Mouse (Mus musculus): Measurements from ENCODE around the gene Tomm34.
A peak's percentile ranks its signal among the peaks of the same experiment; 100 is the strongest.

Gene Tomm34

DNA sequence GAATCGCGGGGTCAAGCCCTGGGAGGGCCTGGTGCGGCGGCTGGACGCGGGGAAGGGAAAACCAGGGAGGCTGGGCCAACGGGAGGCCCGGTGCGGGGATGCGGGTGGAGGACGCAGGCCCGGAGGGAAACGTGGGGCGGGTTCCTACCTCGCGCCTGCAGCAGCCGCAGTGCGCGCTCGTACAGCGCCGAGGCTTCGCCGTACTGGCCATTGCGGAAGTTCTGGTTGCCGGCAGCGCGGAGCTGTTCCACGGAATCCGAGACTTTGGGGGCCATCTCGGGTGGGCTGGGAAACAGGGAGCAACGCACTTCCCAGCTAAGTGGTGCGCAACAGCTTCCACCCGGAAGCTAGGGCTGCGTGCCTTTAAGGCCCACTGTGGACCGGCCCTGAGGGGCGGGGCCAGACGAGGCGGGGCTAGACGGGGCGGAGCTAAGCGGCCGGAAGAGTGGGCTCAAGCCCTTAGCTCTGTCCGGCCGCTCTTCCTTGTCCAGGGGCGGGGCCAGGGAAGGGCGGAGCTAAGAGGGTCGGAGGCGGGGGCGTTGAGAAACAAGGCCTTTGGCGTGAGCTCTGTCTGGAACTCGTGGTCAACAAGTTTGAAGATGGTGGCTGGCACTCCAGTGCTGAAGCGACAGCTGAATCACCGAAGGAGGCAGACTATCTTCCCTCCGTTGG, at the start of gene Tomm34:
Tomm34 (minus strand) TSS at position 405 of the 672 bp plus-strand sequence.
- DNase-seq (ENCODE audit: extremely low spot score, low read depth, low spot score), result peak; percentile 56

DNA sequence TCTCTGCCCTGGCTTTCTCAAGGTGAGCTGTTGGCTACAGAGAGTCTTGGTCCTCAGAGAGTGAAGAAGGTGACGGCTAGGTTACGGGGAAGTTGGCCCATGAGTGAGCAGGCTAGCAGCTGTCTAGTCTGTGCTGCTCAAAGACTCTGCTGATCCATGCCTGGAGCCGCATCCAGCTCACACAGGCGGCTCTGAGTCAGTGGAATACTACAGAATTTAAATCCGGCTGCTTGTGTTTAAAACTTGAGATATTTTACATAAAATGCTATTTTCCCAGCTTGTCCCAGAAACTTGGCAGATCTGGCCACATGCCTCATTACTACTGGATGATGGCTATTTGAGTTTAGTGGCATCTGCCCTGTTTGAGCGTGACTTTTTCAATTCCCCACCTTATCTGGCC, 48.5 kb upstream of the Tomm34 start:
- no peak for DNase-seq (ENCODE audit: extremely low spot score, low read depth, low spot score)

DNA sequence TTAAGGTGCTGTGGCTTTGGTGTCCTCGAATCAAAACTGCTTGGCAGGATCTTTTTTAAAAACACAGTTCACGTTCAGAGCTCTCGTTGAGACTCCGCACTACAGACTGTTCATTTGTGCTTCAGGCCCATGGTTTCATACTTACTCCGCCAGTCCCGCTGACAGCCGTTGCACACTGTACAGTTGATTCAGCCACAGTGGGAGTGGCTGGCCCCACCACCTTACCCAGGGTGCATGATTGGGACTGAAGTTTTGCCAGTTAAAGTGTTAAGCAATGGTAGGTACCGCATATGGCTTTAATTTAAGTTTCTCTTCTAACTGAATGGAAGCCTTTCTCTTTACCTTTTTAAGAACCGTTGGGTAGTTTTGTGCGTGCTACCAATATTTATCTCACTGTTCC, 44.6 kb upstream of the Tomm34 start:
- no peak for DNase-seq (ENCODE audit: extremely low spot score, low read depth, low spot score)

DNA sequence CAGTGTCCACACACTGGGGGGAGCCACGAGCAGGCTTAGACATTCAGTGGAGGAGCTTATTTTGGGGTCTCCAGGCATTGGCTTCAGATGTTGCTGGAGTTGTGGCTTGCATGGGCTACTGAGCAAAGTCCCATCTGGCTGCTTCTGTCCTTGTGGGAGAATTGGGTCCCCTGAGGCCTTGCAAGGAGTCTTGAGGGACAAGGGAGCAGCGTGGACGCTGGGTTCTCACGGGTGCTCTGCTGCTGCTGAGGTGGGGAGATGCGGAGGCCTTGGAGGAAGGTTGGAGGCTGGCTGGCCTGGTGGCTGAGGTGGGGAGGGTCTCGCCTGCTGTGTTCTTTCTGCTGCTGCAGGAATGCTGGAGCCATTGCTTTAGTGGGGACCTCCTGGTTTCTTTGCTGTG, 43.1 kb upstream of the Tomm34 start:
- no peak for DNase-seq (ENCODE audit: extremely low spot score, low read depth, low spot score)

DNA sequence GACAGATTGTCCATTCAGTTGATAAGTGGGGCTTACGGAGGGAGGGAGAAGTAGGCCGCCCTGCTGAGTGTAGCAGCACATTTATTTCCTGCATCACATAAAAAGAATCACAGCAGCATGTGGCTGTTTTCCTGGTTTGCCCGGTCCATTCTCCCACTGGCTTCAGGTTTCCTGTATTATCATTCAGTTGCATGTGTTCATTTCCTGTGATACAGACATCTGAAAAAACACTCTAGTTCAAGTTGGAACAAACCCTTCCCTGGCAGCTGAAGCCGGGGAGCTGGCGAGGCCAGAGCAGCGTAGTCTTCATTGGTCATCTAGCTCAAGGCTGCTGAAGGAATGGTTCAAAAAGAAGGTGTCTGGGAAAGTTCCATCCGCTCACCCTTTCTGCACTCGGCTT, 40.6 kb upstream of the Tomm34 start:
- no peak for DNase-seq (ENCODE audit: extremely low spot score, low read depth, low spot score)

DNA sequence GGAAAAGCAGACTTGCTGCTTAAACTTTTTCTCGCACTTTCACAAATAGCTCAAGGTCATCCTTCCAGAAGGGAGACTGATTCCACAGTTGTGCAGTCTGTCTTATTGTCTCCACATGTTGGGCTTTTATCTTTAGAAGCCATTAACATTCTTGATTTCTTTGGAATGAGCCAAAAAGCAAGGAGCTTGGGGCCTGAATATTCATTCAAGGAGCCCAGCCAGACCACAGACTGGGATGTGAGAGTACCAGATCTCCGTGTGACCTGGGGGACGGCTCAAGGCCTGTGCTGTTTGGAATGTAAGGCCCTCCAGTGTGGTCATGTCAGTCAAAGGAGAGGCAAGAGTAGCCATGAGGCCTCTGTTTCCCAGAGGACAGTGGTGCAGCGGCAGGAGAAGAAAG, 37.5 kb upstream of the Tomm34 start:
- DNase-seq (ENCODE audit: extremely low spot score, low read depth, low spot score), result no peak

DNA sequence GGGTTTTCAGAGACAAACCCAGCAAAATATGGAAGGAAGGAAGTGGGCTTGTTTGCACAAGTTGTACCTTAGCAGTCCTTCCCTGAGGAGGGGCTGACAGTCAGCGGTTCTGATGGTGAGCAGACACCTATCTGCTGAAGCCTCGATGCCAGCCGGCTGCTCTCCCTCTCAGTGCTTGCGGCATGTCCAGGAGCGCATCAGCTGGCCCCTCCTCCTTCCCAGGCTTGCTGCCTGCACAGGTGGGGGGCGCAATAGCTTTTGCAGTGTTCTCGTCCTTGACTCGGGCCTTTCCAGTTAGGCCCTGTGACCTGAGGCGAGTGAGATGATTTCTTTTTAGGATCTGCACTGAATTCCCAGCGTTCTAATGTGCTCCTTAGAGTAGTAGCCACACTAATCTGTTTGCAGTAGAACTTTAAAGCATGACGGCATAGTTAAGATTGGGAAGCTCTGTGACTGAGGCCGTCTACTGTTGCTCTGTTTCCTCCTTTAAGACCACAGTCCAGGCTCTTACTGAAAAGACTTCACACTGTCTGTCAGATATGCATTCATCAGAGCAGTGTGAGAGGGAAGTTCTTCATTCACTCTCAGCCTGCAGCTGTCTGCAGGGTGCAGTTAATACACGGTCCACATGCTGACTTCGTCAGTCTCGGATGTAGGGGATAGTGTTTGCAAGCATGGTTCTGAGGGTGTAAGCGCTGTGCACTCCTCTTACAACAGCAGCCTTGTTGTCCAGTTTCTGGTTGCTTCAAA, 36.3 kb upstream of the Tomm34 start:
- no peak for DNase-seq (ENCODE audit: extremely low spot score, low read depth, low spot score)

DNA sequence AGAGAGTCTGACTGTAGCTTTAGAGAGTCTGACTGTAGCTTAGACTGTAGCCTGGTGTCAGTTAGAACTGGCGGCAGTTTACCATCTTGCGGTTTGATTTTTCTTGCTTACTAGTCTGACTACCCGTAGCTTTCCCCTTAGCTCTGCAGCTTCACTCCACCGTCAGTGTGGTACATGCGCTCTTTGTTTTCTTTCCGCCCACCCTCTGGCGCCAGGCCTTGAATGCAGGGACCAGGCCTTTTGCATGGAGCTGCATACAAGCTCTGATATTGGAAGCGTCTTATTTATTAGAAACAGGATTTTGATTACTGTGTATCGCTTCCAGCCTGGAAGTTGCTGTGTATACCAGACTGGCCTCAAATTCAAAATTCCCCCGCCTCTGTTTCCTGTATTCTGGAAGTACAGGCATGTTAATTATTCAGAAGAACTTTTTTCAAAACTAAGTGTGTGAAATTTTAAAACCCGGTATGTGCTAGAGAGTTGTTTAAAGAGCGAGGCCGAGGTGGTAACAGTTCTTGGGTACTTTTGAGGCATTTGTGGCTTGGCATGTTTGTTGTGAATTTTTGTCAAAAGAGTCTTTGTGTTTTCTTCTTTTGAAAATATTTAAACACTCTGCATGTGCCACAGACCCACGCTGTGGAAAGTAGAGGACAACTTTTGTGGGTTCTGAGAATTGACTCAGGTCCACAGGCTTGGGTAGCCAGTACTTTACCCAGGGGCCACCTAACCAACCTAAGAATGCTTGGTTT, 35.5 kb upstream of the Tomm34 start:
- no peak for DNase-seq (ENCODE audit: extremely low spot score, low read depth, low spot score)

DNA sequence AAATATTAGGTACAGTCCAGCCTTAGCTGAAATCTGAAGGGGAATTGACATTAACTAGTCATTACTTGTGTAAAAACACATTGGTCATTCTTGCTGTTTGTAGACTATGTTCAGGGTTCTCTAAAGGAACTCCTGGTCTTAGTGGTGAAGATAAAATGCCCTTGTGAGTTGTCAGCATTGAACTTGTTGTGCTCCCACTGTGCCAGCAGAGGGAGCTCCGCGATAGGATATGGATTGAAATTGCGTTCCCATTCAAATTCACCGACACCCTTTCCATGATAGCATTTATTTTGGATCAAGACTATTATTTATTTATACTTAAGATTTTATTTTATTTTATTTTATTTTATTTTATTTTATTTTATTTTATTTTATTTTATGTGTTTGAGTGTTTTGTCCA, 32.5 kb upstream of the Tomm34 start:
- peak; percentile 33 for DNase-seq (ENCODE audit: extremely low spot score, low read depth, low spot score)

DNA sequence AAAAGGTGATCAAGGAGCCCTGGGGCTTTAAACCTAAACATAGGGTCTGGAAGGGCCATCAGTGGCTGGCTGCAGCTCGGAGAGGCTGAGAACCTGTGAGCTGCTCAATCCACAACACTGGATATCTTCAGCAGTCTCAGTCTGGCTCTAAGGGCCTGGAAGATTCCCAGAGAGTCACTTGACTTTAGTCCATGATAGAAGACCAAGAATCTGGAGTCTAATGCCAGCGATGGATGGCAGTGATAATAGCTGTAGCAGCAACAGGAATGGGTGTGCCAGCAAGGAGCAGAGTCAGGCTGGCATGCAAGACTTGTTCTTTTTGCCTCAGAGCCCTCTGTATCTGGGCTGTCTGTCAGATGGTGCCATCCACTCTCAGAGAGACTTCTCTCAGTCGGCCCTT, 31.4 kb upstream of the Tomm34 start:
- DNase-seq (ENCODE audit: extremely low spot score, low read depth, low spot score), result no peak

DNA sequence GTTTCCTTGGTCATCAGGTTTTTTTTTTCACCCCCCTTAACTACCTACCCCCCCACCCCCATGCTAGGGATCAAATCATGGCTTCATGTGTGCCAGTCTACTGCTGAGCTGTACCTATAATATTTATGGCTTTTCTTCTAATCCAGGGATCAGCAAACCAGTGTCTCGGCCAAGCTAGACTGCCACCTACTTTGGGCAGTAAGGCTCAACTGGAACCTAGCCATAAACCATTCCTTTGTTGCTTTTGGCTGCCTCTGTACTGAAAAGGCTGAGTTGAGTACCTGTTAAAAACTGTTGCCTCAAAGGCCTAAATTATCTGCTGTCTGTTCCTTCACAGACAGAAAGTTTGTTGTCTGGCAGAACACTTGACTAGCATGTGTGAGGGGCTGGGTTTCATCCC, 31.0 kb upstream of the Tomm34 start:
- no peak for DNase-seq (ENCODE audit: extremely low spot score, low read depth, low spot score)

DNA sequence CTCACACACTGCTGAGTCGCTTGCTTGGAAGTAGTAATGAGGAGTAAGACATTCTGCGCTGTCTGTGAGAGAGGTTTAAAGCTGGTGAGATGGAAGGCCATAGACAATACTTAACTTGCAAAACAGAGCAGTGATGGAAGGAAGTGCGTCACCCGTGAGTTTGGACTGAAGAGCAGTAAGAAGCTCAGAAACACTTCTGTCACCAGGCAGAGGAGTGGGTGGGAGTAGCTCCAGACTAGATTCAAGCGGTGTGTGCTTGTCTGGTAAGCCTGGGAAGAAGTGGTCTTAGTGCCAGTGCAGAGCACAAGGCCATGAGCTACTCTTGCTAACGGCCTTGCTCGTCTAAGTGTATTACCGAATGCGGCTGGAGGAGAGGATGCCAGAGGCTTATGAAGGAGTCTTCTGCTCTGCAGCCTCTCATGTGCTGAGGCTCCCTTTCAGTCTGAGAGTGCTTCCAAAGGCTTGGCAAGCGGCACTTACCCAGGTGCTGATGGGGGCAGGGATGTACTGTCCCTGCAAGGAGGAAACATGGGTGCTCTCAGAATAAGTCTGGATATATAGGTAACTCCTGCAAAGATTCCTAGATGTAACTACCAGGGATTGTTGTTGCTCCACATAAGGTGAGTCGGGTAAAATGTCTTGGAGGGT, 27.8 kb upstream of the Tomm34 start:
- no peak for DNase-seq (ENCODE audit: extremely low spot score, low read depth, low spot score)

DNA sequence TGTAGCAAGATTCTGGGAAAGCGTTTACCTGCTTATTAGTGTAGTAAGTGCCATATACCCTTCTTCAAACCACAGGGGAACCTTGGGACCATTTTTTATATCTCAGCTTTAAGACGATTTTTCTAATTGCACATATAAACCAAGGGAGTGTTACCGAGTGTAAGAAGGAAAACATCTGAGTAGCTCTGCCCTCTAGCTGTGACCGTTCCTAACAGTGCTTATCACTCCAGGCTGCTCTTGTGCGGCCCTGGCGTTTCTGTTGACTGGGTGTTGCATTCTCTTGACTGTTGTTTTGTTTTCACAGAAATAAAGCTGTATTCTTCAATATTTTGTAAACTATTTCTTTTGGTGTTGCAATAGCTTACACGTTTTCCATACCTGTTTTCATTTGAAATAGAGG, 23.2 kb upstream of the Tomm34 start:
- DNase-seq (ENCODE audit: extremely low spot score, low read depth, low spot score), result no peak

DNA sequence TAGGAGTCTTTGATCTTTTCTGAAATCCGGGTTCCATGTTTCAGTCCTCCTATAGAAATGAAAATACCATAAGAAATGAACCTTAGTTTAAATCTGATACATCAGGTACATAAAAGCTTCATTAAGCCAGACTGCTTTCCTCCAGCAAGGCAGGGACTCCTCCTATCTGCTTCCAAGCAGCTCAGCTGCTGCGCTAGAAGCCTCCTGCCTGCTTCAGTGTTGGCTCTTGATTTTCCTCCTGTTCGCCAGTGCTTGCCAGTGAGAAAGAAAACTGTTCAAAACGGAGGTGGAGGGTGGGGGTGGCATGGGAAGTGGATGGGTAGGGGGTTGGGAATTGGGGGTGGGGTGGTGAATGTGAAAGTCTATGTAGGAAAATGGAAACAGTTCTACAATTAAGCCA, 18.5 kb upstream of the Tomm34 start:
- no peak for DNase-seq (ENCODE audit: extremely low spot score, low read depth, low spot score)

DNA sequence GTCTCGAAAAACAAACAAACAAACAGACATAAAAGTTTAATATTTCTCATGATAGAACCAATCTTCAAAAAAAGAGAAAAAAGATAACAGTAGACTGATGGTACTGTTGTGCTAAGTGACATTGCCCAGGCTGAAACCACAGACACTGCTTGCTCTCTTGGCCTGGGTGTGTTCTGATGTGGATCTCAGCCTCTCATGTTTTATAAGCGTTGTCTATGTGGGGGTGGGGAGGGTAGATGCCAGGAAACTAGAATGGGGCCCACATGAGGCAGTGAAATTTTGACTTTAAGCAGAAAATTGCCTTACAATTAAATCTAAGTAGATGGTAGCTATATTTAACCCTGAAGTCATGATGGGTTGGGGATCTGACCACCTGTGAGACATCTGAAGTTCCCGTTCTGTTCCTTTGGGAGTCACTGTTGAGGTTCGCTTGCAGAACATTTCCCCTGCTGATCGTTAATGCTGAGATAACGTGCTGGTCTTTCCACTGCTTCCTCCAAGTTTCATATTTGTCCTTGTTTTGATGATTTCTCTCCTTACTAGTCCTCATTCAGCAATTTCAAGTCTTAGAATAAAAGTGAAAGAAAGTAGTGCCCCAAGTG, 16.5 kb upstream of the Tomm34 start:
- DNase-seq (ENCODE audit: extremely low spot score, low read depth, low spot score), result no peak

DNA sequence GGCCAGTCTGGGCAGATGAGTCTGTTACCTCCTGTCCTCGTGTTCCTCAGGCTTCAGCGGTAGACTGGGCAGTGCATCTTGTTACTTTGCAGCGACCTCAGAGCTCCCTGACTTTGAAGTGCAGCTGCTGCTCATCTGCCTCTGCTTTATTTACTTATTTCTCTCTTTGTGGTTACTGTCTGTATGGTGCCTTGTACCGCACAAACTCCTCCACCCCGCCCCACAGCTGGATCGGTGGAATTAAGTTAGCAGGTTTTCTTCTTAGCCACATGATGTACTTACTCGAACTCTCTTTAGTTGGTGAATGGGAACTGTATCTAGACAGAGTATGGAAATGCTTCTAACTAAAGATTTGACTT, 13.4 kb upstream of the Tomm34 start:
- DNase-seq (ENCODE audit: extremely low spot score, low read depth, low spot score), result no peak

DNA sequence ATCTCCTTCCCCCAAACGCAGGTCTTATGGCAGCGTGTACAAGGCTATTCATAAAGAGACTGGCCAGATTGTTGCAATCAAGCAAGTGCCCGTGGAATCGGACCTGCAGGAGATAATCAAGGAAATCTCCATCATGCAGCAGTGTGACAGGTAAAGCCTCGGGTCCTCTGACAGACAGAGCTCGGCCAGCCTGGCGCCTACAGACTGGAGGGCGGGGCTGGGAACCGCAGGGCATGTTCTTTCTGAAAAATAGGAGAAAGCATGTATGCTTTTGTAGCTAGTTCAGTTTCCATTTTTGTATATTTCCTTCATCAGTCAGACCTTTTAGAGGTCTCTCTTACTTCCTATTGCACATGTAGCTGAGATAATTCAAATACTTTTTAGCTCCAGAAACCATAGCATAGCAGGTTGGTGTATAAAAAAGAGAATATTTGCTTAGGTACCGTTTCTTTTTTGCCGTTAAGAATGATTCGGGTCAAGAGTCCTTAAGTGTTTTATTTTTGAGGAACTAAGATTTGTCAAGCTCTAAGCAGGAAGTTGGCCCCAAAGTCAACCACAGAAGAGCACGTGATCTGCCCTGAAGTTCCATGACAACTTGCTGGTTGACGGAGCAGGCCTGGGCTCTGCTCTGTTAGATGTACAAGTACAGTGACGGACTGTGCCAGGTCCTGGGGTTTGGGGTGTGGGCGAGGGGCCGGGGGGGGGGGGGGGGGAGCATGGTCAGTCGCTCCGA, 12.8 kb upstream of the Tomm34 start:
- no peak for DNase-seq (ENCODE audit: extremely low spot score, low read depth, low spot score)

DNA sequence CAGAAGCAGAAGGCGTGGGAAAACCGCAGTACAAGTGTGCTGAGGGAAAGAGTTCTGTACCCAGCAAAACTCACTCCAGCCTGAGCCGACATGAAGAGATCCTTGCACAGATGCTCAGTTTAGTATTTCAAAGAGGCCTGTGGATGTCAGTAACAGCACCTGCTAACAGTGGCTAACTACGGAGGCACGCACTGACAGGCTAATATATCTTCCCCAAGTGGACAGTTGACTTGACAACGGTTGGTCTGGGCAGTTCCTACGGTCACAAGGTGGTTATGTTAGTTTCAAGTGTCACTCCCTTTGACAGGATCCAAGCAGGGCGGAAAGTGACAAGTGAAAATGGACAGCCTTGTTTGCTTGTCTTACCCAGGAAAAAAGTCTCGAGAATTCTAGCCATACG, 11.2 kb upstream of the Tomm34 start:
- no peak for DNase-seq (ENCODE audit: extremely low spot score, low read depth, low spot score)

DNA sequence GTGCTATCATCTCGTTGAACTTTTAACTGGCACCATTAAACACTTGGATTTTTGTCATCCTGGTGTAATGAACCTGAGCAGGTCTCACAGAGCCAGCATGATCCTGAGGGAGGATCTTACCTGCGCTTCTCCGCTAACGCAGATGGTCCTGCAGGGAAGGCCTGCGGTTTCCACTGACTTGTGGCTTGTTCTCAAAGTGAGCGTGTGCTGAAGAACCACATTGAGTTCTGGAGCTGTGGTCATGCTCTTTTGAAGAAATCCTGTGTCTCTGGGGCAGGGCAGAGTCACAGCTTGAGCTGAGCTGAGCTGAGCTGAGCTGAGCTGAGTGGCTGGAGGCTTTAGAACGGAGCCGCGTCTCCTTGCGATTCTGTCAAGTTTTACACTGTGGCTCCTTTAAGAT, 10.6 kb upstream of the Tomm34 start:
- no peak for DNase-seq (ENCODE audit: extremely low spot score, low read depth, low spot score)

DNA sequence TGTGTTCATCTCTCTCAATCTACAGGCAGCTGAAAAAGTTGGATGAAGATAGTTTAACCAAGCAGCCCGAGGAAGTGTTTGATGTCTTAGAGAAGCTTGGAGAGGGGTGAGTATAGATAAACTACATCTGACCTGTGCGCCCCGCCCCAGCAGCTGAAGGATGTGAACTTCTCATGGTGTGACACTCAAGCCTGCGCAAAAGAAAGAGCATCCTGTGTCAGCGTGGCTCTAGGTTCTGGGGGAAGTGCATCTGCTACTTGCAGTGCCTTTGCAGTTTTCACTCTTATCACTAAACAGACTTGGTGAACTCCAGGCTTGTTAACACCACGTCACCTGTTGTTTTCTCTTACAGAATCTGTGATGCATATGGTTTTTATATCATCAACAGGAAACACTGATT, 8.5 kb upstream of the Tomm34 start:
- no peak for DNase-seq (ENCODE audit: extremely low spot score, low read depth, low spot score)

DNA sequence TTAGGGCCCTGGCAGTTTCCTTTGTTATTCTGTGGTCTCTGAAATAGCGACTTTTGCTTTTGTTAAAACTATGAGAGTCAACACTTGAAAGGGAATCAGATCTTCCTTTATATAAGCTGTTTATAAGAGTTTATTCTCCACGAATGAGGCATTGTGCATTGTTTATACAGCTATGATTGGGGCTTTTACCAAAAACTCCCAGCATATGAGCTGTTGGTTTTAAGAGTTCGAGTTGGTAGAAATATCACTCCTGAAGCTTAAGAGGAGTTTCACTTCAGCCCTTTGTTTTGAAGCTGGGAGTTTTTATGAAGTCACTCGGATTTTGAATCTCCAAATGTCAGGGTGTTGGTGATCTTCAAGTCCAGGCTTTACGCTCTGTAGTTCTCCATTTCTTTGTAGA, 6.9 kb upstream of the Tomm34 start:
- no peak for DNase-seq (ENCODE audit: extremely low spot score, low read depth, low spot score)

Data from hindlimb bud, embryonic 11.5 days (tissue).